In the genomic region with DNA sequence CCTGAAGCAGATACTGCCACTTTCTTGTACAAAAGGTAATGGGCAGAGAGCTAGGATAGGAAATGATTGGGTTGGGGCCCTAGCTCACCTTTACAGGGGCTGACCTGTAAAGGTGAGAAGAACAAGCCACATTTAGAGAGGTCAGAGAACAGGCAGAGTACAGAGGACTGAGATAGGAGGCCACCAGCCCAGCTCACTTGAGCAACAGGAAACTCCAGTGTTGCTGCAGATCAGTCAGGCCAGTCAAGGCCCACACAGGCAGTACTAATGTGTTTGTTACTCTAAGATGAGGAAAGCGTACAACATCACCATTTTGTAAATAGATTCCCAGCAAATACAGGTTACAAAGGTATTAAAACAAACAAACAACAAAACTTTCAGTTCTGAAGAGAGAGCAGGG, we compare ENCODE assay signal across 22 mouse cellular contexts. TPM values are rescaled to one million over a fixed set of nuclear protein-coding genes. Genes with fewer than 3 reads are reported as not detected.
DNase-seq lines count a peak whose midpoint lies in the region; ATAC-seq and TF ChIP-seq lines count a peak whose summit lies in the region.
"Had no signal": no experiment of that assay in that cellular context is flagged by ENCODE, and none has a peak within 500 bp of the region (broad histone marks: within the 10 kb centered on the region; RNA-seq: fewer than 3 reads in every experiment).

No protein-coding gene starts in this region.

- H3K9me3 ChIP-seq in heart, embryonic 13.5 days = no peaks in the 10 kb centered on the region
- no peaks in the 10 kb centered on the region for H3K9me3 ChIP-seq in intestine, postnatal 0 days (ENCODE audit: control insufficient read depth)
- no peaks in the 10 kb centered on the region for H3K9me3 ChIP-seq in intestine, embryonic 15.5 days
- H3K9me3 ChIP-seq in lung, embryonic 14.5 days (ENCODE audit: low read depth, low read length) = no peaks in the 10 kb centered on the region
- H3K9me3 ChIP-seq in stomach, embryonic 14.5 days (ENCODE audit: control insufficient read depth, low read depth, low read length) = no peaks in the 10 kb centered on the region
- H3K9me3 ChIP-seq: embryonic facial prominence, embryonic 12.5 days had no signal

- H3K27me3 ChIP-seq in heart, embryonic 13.5 days (replicated peaks) = no peaks in the 10 kb centered on the region
- no peaks in the 10 kb centered on the region for H3K27me3 ChIP-seq in intestine, postnatal 0 days (replicated peaks; ENCODE audit: control insufficient read depth, insufficient read depth, low read length)
- no peaks in the 10 kb centered on the region for H3K27me3 ChIP-seq in intestine, embryonic 15.5 days (replicated peaks)
- no peaks in the 10 kb centered on the region for H3K27me3 ChIP-seq in lung, embryonic 14.5 days (ENCODE audit: insufficient read depth, low read length)
- H3K27me3 ChIP-seq in stomach, embryonic 14.5 days (ENCODE audit: control insufficient read depth, insufficient read depth, low read length) = no peaks in the 10 kb centered on the region
- H3K27me3 ChIP-seq: embryonic facial prominence, embryonic 12.5 days; Patski had no signal

- H3K4me3 ChIP-seq in heart, embryonic 13.5 days = no peak overlapping the region
- no peak overlapping the region for H3K4me3 ChIP-seq in intestine, postnatal 0 days (ENCODE audit: low read depth, low read length)
- no peak overlapping the region for H3K4me3 ChIP-seq in intestine, embryonic 15.5 days (replicated peaks)
- H3K4me3 ChIP-seq in lung, embryonic 14.5 days (ENCODE audit: low read depth, low read length) = no peak overlapping the region
- H3K4me3 ChIP-seq in stomach, embryonic 14.5 days (ENCODE audit: low read depth, low read length) = no peak overlapping the region
- H3K4me3 ChIP-seq: embryonic facial prominence, embryonic 12.5 days had no signal

- H3K27ac ChIP-seq in heart, embryonic 13.5 days (replicated peaks) = peak overlapping the region; percentile 39
- H3K27ac ChIP-seq in intestine, postnatal 0 days (ENCODE audit: low read depth, low read length) = peak overlapping the region; percentile 5; the same call in 1 of the 2 replicates
- no peak overlapping the region for H3K27ac ChIP-seq in intestine, embryonic 15.5 days
- peak overlapping the region; percentile 66 for H3K27ac ChIP-seq in lung, embryonic 14.5 days (ENCODE audit: low read depth)
- H3K27ac ChIP-seq in stomach, embryonic 14.5 days (ENCODE audit: low read length) = peak overlapping the region; percentile 29; the same call in 1 of the 2 replicates
- H3K27ac ChIP-seq: embryonic facial prominence, embryonic 12.5 days had no signal

- WGBS in heart, embryonic 13.5 days = 81% methylated on average over 1 of the region's 1 CpGs
- WGBS in intestine, postnatal 0 days = 88% methylated on average over 1 of the region's 1 CpGs
- WGBS in intestine, embryonic 15.5 days = 97% methylated on average over 1 of the region's 1 CpGs
- 80% methylated on average over 1 of the region's 1 CpGs for WGBS in lung, embryonic 14.5 days
- WGBS in stomach, embryonic 14.5 days = 100% methylated on average over 1 of the region's 1 CpGs

- H3K4me2 ChIP-seq in heart, embryonic 13.5 days = no peak overlapping the region
- H3K4me2 ChIP-seq in intestine, postnatal 0 days (replicated peaks; ENCODE audit: low read depth) = no peak overlapping the region
- H3K4me2 ChIP-seq in intestine, embryonic 15.5 days (replicated peaks) = no peak overlapping the region
- H3K4me2 ChIP-seq in lung, embryonic 14.5 days = no peak overlapping the region
- H3K4me2 ChIP-seq in stomach, embryonic 14.5 days (replicated peaks; ENCODE audit: low read depth, low read length) = no peak overlapping the region
- H3K4me2 ChIP-seq: embryonic facial prominence, embryonic 12.5 days; liver, embryonic 11.5 days had no signal

- TF ChIP-seq CTCF in intestine, postnatal 0 days (IDR thresholded peaks at IDR 0.05; ENCODE audit: low read depth) = no peak
- no peak for TF ChIP-seq CTCF in lung, embryonic 14.5 days (IDR thresholded peaks at IDR 0.05; ENCODE audit: low read depth)

- DNase-seq in heart, postnatal 4 days = no peak
- DNase-seq in lung, embryonic 14.5 days = no peak
- no peak for DNase-seq in lung, postnatal 36 days
- DNase-seq in cerebellum, adult 9-10 months = no peak
- DNase-seq: B cell, adult 2 months; cerebellum, adult 11 months; cerebellum, postnatal 36 days; gastrocnemius, postnatal 10 days; heart, postnatal 36 days; kidney, postnatal 36 days; left cerebral cortex, postnatal 4 days had no signal

- 0 out of 2 replicates have a peak, but pooled peaks cover 3% of the 10 kb centered on the region for H3K4me1 ChIP-seq in heart, embryonic 13.5 days
- no peaks in the 10 kb centered on the region for H3K4me1 ChIP-seq in intestine, postnatal 0 days (replicated peaks; ENCODE audit: control insufficient read depth, insufficient read depth, low read length)
- no peaks in the 10 kb centered on the region for H3K4me1 ChIP-seq in intestine, embryonic 15.5 days (replicated peaks)
- H3K4me1 ChIP-seq in lung, embryonic 14.5 days (ENCODE audit: insufficient read depth) = no peaks in the 10 kb centered on the region
- no peaks in the 10 kb centered on the region for H3K4me1 ChIP-seq in stomach, embryonic 14.5 days (ENCODE audit: control insufficient read depth, insufficient read depth, low read length)

- H3K36me3 ChIP-seq in heart, embryonic 13.5 days = peaks cover 92% of the 10 kb centered on the region
- peaks cover 72% of the 10 kb centered on the region for H3K36me3 ChIP-seq in intestine, postnatal 0 days (ENCODE audit: control insufficient read depth, insufficient read depth)
- peaks cover 13% of the 10 kb centered on the region for H3K36me3 ChIP-seq in intestine, embryonic 15.5 days
- peaks cover 66% of the 10 kb centered on the region for H3K36me3 ChIP-seq in lung, embryonic 14.5 days (ENCODE audit: insufficient read depth)
- H3K36me3 ChIP-seq in stomach, embryonic 14.5 days (ENCODE audit: control insufficient read depth, insufficient read depth, low read length) = peaks cover 47% of the 10 kb centered on the region

- ATAC-seq in heart, embryonic 13.5 days (ENCODE audit: extremely low read depth, insufficient number of reproducible peaks, low FRiP score, low TSS enrichment) = no peak
- no peak for ATAC-seq in intestine, postnatal 0 days
- ATAC-seq in intestine, embryonic 15.5 days = no peak
- ATAC-seq in lung, embryonic 14.5 days (ENCODE audit: insufficient read depth) = no peak
- ATAC-seq in stomach, embryonic 14.5 days (ENCODE audit: insufficient number of reproducible peaks, insufficient read depth, low FRiP score, low read depth) = no peak
- ATAC-seq: midbrain, embryonic 16.5 days; Patski had no signal

- H3K9ac ChIP-seq in heart, embryonic 13.5 days = 0 out of 2 replicates have a peak overlapping the region, but pooled peaks have one; percentile 24
- no peak overlapping the region for H3K9ac ChIP-seq in intestine, postnatal 0 days (ENCODE audit: low read depth, low read length)
- H3K9ac ChIP-seq in intestine, embryonic 15.5 days = no peak overlapping the region
- H3K9ac ChIP-seq in lung, embryonic 14.5 days = no peak overlapping the region
- H3K9ac ChIP-seq in stomach, embryonic 14.5 days (replicated peaks; ENCODE audit: low read depth, low read length) = no peak overlapping the region
- H3K9ac ChIP-seq: embryonic facial prominence, embryonic 12.5 days had no signal

RNA-seq across cellular contexts. Expression of a gene that starts 5.1 kb away (rescaled TPM):
- 0.37 TPM in 1 of 2 replicates, not detected in the other for polyA plus RNA-seq in heart, embryonic 13.5 days (2015; fragmentation: Nextera tagmentation; extraction: Ambion mirVana)
- total RNA-seq in heart, postnatal 4 days (2021) = not detected
- not detected in 2 replicates for polyA plus RNA-seq in intestine, postnatal 0 days (2015; fragmentation: Nextera tagmentation; extraction: Ambion mirVana)
- not detected in 2 replicates for polyA plus RNA-seq in intestine, embryonic 15.5 days (2015; fragmentation: Nextera tagmentation; extraction: Ambion mirVana)
- polyA plus RNA-seq in lung, embryonic 14.5 days (2014; fragmentation: Nextera tagmentation; extraction: Ambion mirVana) = 0.88 TPM in 1 of 2 replicates, not detected in the other
- polyA plus RNA-seq in stomach, embryonic 14.5 days (2014; fragmentation: Nextera tagmentation; extraction: Ambion mirVana) = 0.70 and 0.80 TPM in 2 replicates
- total RNA-seq: gastrocnemius, postnatal 10 days; heart, postnatal 36 days; layer of hippocampus, postnatal 25 days; left cerebral cortex, postnatal 4 days had no signal
- polyA plus RNA-seq: embryonic facial prominence, embryonic 12.5 days; liver, embryonic 11.5 days; midbrain, embryonic 16.5 days; spleen, adult 2 months; urinary bladder, adult 2 months had no signal

RNA-seq across cellular contexts. Expression of a gene that starts 25.8 kb away (rescaled TPM):
- polyA plus RNA-seq in heart, embryonic 13.5 days (2015; fragmentation: Nextera tagmentation; extraction: Ambion mirVana) = 702 and 751 TPM in 2 replicates
- total RNA-seq in heart, postnatal 4 days (2021) = 100 to 1,000 TPM; 621 to 625 TPM
- 179 and 180 TPM in 2 replicates for polyA plus RNA-seq in intestine, postnatal 0 days (2015; fragmentation: Nextera tagmentation; extraction: Ambion mirVana)
- 421 and 423 TPM in 2 replicates for polyA plus RNA-seq in intestine, embryonic 15.5 days (2015; fragmentation: Nextera tagmentation; extraction: Ambion mirVana)
- 260 and 268 TPM in 2 replicates for polyA plus RNA-seq in lung, embryonic 14.5 days (2014; fragmentation: Nextera tagmentation; extraction: Ambion mirVana)
- polyA plus RNA-seq in stomach, embryonic 14.5 days (2014; fragmentation: Nextera tagmentation; extraction: Ambion mirVana) = 354 and 363 TPM in 2 replicates

RNA-seq across cellular contexts. Expression of a gene that starts 57.4 kb away (rescaled TPM):
- 28.4 and 28.7 TPM in 2 replicates for polyA plus RNA-seq in heart, embryonic 13.5 days (2015; fragmentation: Nextera tagmentation; extraction: Ambion mirVana)
- total RNA-seq in heart, postnatal 4 days (2021) = 10 to 100 TPM; 85.5 to 89.9 TPM
- polyA plus RNA-seq in intestine, postnatal 0 days (2015; fragmentation: Nextera tagmentation; extraction: Ambion mirVana) = 18.6 and 21.2 TPM in 2 replicates
- polyA plus RNA-seq in intestine, embryonic 15.5 days (2015; fragmentation: Nextera tagmentation; extraction: Ambion mirVana) = 23.8 and 28.7 TPM in 2 replicates
- 54.7 and 59.2 TPM in 2 replicates for polyA plus RNA-seq in lung, embryonic 14.5 days (2014; fragmentation: Nextera tagmentation; extraction: Ambion mirVana)
- 41.0 and 47.8 TPM in 2 replicates for polyA plus RNA-seq in stomach, embryonic 14.5 days (2014; fragmentation: Nextera tagmentation; extraction: Ambion mirVana)

RNA-seq across cellular contexts. Expression of a gene that starts 59.5 kb away (rescaled TPM):
- polyA plus RNA-seq in heart, embryonic 13.5 days (2015; fragmentation: Nextera tagmentation; extraction: Ambion mirVana) = 53.3 and 53.8 TPM in 2 replicates
- total RNA-seq in heart, postnatal 4 days (2021) = 10 to 100 TPM; 24.7 to 25.9 TPM
- polyA plus RNA-seq in intestine, postnatal 0 days (2015; fragmentation: Nextera tagmentation; extraction: Ambion mirVana) = 26.3 and 26.7 TPM in 2 replicates
- 55.9 TPM in 2 replicates for polyA plus RNA-seq in intestine, embryonic 15.5 days (2015; fragmentation: Nextera tagmentation; extraction: Ambion mirVana)
- 53.7 and 54.1 TPM in 2 replicates for polyA plus RNA-seq in lung, embryonic 14.5 days (2014; fragmentation: Nextera tagmentation; extraction: Ambion mirVana)
- 57.1 and 64.1 TPM in 2 replicates for polyA plus RNA-seq in stomach, embryonic 14.5 days (2014; fragmentation: Nextera tagmentation; extraction: Ambion mirVana)
